Mouse (Mus musculus) bone marrow, adult 2 months (tissue): ENCODE results near the gene Trp53tg5.

Experiments
- CTCF ChIP-seq: fragments of 200-500 bp; IDR thresholded peaks from 2 replicates; pipeline ENCODE4 v1.5.1; 2011; ENCODE audit warnings: low read length, control low read depth; ENCODE audit not compliant: control insufficient read depth, insufficient read depth
- POLR2A ChIP-seq: fragments of 200-500 bp; IDR thresholded peaks from 2 replicates; pipeline ENCODE4 v1.6.1; 2011; ENCODE audit warnings: low read depth, mild to moderate bottlenecking, control low read depth, low read length, borderline replicate concordance; ENCODE audit not compliant: control insufficient read depth

GRCm38 (mm10) chr2:164453887-164454500 lies 19.5 kb downstream of the Trp53tg5 start:
- TF ChIP-seq CTCF = no peak
- TF ChIP-seq POLR2A = no peak
